Mouse (Mus musculus) ovary, postnatal 10 days (tissue): ENCODE results near the gene Sfxn3.

Experiments used
- DNase-seq: peaks from one replicate; pipeline ENCODE4 v3.0.0; 2022; ENCODE audit warnings: low spot score

The Sfxn3 gene

DNA sequence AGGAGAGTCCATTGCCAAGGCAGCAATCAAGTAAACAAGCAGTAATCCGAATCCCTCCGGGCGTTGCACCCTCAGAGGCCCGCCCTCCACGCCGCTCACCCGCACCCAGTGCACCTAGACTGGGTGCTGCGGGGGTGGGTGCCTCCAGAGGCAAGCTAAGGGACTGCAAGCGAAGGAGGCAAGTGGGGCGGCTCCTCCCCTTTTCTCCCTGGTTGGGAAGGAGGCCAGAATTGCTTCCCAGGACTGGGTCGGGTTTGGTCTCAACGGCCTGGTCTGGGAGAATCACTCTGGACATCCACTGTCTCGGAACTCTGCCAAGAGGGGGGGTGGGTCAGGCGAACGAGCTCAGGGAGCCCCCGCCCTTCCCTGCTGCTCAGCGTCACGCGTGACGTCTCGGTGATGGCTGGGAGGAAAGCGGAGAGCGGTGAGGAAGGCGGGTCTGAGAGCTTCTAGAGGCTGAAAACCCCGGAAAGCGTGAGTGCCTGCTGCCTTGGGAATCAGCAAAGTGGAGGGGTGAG lies at the start of gene Sfxn3:
Gene Sfxn3 (plus strand): TSS at position 87 of the 518 bp plus-strand sequence.
- DNase-seq, result peak; percentile 87

DNA sequence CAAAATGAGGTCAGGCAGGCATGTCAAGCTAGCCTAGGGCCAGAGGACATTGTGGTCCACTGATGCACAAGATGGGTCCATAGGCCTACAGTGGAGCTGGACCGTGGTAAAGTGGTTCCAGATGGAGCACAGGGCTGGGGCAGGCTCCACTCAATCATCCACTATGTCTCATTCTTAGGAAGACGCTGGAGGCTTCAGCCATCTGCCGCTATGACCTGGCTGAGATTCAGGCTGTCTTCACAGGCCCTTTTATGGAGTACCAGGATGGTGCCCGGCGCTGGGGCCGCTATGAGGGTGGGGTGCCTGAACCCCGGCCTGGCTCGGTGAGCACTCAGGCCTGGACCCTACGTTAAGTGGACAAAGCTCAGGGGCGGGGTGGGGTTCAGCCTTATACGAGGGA lies 49.5 kb upstream of the Sfxn3 start:
- DNase-seq, result no peak

DNA sequence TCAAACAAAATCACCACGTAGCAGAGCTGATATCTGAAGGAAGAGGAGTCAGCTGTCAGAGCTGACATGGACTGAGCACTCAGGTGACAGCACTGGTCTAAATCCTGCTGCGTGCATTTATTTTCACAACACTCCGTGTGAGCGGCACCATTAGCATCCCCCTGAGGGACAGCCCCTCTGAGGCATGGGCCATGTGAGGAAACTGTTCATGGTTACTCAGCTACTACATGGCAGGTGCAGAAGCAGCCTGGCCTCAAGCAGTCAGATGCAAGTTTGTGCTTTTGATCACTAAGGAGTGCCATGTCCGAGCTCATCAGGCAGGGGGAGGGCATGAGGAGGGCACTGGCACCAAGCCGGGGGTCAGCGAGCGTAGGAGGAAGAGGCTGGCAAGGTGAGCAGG lies 47.7 kb upstream of the Sfxn3 start:
- no peak for DNase-seq

DNA sequence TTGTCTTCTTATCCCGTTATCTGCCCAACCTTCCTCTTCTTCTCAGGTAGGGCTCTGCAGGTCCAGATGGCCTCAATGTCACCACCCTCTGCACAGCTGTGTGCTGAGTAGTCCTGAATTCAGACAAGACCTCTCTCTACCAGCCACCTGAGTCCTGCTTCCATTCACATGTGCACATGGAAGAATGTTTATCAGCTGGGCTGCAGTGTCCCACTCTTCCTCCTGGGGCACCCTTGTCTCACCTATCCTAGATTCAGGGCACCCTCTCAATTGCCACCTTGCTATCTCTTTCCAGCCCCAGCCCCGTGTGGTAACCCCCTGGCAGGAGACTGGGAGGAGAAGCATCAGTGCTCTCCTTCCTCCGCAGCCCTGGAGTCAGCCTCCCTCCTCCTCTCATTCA lies 45.0 kb upstream of the Sfxn3 start:
- no peak for DNase-seq

DNA sequence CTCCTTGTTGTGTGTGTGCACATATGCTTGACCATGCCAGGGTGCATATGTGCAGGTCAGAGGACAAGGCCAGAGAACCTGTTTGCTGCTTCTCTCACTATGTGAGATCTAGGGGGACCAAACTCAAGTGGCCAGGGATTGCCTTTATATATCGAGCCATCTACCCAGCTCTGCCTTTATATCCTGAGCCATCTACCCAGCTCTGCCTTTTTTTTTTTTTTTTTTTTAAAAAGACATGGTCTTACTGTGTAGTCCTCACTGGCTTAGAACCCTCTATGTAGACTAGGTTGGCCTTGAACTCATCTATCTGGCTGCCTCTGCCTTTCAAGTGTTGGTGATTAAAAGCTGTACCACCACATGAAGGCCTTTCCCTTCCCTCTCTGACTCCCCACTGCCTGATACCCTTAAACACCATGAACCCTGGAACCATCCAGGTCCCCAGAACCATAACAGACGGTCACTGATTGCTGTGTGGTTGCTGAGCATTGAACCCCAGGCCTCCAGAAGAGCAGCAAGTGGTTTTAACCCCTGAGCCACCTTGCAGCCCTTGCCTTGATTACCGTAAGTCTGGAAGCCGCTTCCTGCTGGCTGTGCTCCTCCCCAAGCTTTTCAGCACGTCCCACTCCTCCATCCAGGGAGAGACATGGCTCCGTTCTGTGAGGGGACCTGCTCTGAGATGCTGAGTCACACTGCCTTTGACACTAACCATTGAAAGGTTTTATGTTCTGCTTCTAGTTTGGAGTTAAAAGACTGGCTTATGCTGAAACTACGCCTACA lies 43.4 kb upstream of the Sfxn3 start:
- DNase-seq, result no peak

DNA sequence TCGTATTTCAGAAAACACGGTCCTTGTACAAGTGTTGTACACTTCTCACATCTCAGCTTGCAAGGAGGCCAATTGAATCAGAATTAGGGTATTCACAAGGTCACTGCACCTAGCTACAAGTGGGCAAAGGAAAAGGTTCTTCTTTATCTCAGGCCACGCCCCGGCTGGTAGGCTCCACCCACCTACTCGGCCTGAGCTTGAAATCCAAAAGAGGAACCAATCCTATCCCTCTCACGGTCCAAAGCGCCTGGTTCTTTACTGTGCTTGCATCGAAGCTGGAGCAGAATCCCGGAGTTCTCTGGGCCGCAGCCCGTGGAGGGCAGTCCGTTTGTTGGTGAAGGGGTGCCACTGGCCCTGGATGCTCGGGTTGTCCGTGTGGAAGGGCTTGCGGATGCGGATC lies 41.9 kb upstream of the Sfxn3 start, which contains the start of gene Twnk:
Gene Twnk (plus strand): TSS at position 220 of the 400 bp plus-strand sequence.
- no peak for DNase-seq

DNA sequence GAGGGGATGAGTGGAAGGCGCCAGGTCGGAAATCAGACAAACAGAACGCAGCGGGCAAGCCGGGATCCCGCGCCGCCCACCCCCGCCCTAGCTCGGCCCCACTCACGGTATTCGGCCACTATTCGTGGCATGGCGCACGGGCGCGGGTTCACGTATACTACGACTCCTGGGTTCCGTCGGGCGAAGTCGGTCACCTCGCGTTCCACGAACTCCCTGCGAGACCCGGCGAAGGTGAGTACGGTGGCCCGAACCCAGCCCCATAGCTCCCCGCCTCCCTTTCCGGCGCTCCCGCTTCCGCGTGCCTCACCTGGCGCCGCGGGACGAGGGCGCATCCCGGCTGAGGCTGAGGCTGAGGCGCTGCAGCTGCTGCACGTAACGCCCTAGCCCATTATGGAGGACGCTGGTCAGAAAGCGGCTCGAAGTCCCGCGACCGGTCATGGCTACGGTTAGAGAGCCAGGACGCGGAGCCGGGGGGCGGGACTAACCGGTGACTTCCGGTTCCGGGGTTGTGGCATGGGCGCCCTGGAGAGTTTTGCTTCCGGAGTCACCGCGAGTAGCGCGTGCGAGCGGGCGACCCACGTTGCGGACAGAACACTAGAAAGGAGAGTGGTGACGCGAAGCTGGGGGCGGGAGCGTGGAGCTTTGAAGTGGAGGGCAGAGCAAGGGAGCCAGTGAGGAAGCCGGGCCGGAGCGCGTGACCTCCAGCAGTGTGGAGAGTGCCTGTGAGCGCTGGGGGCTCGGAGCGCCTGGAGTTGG lies 41.2 kb upstream of the Sfxn3 start, which contains the start of gene Mrpl43:
Gene Mrpl43 (minus strand): TSS at position 486 of the 756 bp plus-strand sequence.
- peak; percentile 91 for DNase-seq

DNA sequence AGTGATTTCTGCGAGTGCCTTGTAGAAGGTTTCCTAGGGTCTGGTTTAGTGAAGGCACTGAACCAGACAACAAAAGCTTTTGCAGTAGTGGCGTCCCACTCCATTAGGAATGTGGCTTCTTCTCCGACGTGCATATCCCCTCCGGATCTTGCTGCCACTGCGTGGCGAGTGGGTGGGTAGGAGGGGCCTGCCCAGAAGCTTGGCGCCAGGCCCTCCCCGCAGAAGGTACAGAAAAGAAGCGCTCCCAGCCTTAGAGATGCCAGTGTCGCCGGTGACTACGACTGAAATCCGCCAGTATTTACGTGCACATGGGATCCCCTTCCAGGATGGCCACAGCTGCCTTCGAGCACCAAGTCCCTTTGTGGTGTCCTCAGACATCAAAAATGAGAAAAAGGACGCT lies 40.3 kb upstream of the Sfxn3 start:
- DNase-seq, result no peak

DNA sequence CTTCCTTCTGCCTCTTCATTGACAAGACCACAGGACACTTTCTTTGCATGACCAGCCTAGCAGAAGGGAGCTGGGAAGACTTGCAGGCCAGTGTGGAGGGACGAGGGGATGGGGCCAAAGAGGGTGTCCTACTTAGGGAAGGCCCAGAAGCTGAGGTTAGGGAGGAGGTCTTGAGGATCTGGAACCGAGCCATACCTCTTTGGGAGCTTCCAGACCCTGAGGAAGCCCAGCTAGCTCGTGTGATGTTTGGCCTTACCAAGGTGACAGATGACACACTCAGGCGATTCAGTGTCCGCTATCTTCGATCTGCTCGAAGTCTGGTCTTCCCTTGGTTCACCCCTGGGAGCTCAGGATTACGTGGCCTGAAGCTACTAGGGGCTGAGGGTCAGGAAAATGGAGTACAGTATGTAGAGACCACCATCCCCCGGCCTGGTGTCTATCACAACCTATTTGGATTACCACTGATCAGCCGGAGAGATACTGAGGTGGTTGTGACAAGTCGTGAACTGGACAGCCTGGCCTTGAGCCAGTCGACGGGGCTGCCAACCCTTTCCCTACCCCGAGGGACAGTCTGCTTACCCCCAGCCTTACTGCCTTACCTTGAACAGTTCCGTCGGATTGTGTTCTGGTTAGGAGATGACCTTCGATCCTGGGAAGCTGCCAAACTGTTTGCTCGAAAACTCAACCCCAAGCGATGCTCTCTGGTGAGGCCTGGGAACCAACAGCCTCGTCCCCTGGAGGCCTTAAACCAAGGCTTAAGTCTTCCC lies 39.7 kb upstream of the Sfxn3 start:
- no peak for DNase-seq

DNA sequence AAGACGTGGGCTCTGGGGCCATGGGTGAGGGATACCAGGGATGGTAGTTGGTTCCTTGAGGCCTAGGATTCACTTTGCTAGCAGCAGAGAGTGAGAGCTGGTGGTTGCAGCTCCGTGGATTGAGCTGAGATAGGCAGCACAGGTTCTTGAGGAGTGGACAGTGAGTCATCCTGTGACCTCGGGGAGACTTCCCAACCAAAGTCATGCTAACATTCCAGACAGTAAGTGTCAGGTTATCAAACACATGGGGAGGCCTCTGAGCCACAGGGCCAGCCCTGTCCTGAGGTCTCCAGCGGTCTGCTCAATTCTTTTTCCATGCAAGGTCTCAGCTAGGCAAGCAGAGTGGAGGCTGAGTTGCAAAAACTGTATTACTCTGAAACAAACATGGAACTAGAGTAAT lies 36.7 kb upstream of the Sfxn3 start:
- DNase-seq, result no peak

DNA sequence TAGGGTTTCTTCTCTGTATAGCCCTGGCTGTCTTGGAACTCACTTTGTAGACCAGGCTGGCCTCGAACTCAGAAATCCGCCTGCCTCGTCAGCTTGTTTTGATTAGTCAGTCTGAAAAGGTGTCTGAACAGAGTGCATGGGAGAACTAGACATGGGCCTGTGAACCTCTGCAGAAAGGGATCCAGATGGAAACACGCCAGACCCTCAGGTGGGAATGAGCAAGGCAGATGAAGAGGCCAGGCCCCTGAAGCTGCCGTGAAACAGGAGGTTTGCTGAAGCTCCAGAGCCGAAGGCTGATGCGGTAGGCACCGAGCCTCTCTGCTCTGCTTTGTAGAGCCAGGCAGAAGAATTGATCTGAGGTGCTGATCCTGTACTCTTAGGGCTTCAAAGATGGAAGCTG lies 35.1 kb upstream of the Sfxn3 start:
- no peak for DNase-seq

DNA sequence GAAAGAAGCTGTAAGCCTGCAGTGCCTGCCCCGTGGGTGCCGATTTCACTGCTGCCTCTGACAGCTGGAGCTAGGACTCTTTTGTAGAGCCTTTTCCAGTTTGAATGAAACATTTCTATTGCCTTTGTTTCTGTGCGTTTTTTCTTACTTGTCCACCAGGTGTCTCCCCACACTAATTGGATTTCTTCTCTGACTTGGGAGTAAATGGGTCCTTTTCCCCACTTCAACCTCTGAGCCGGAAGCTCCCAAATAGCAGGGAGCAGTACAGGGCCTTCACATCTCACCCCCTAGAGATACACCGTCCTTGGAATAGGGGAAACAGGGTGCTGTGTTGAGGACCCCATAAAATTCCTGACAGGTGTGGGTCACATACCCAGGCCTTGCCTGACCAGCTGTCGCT lies 34.7 kb upstream of the Sfxn3 start:
- DNase-seq, result no peak

DNA sequence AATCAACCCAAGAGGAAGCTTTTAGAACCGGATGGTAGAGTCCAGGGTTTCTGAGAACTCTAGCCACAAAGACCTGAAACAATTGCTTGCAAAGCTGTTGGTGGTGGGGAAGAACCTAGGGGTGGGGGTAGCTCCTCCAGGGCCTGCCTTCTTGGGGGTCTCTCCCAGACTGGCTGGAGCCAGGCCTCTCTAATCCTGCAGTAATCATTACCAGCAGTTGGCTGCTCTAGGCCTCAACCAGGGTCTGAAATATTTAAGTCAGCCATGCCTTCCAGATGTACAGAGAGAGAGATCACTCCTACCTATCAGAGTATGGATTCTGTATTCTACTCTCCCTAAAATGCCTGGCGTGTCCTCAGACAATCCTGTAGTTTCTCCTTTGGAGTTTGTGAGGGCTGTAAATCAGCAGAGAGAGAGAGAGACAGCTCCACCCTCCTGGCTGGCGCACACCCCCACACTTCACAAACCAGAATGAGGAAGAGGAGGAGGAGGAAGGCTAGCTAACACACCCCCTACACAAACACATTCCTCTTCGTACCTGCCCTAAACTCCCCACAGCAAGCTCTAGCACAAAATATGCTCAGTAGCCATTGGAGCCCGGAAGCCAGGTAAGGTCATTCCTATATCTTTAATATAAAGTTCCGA lies 33.6 kb upstream of the Sfxn3 start:
- DNase-seq, result no peak

DNA sequence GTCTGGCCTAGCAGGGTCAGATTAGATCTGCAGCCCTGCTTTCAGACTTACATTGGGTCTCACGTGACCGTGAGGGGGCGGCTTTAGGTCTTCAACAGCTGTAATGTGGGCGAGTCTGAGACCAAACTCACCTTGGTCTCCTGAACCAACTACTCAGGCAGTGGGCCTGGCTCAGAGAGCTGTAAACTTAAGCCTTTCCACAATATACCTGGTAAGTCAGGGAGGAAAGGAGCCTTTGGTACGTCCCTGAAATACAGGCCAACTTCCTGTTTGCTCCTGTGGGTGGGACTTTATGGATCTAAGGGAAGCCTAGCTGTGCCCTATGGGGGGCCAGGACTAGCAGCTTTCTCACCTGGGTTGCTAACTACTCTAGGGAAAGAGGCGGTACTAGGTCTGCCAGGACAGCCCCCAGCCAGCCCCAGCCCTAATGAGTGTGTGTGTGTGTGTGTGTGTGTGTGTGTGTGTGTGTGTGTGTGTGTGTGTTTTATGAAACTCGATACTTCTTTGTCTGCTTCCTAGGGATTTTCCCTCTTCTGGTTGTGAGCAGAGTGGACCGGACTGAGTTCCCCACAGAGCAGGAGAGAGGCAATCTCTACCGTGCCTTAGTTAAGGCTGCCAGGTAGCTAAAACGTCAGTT lies 32.9 kb upstream of the Sfxn3 start, which contains the start of gene Lzts2:
Gene Lzts2 (plus strand): TSS at position 80 of the 637 bp plus-strand sequence.
- no peak for DNase-seq

DNA sequence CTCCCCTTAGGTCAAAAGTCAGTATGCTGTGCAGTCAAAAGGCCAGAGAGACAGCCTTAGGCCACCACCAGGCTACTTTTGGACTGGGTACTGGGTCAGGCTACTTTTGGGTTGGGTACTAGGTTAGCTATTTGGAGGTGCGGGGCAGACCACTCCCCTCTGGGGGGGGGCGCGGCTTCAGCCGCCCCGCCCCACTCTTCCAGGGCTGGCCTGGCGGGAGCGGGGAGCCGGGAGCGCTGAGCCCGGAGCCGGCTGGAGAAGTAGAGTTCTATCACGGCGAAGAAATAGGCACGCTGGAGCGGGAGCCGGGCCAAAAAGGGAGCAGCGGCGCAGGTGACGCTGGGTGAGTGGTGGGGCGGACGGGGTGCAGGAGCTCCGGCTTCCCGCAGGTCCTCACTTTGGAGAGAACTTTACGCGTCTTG lies 32.3 kb upstream of the Sfxn3 start:
- DNase-seq, result no peak

DNA sequence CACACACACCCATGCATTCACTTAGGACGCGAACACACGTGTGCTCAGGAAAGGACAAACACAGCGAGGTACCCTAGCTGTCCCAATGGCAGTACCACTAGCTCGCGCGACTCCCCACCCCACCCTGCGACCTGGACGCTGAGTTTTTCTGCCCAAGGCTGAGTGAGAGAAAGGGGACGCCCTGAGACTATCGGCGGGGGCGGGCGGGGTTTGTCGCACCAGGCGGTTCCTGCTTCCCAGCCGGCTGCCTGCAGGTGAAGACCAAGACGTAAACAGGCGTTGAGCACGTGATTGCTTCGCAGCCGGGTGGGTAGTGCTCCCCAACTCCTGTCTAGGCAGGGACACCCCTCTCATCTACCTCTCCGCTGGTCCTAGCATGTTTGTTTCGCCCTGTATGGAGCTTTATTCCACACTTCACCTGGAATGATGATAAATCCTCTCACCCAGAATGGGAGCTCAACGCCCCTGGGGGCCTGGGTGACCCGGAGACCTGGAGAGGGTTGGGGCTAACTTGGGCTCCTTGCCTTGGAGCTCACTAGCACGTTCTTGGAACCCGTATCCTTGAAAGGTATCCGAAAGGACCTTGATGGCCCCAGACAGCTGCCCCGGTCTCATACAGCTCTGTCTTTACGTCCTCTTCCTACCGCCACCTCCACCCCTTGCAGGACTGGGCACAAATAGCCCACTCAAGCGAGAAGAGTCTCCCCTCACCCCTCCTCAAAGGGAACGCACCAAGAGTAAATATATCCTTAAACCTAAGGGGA lies 31.6 kb upstream of the Sfxn3 start:
- no peak for DNase-seq

DNA sequence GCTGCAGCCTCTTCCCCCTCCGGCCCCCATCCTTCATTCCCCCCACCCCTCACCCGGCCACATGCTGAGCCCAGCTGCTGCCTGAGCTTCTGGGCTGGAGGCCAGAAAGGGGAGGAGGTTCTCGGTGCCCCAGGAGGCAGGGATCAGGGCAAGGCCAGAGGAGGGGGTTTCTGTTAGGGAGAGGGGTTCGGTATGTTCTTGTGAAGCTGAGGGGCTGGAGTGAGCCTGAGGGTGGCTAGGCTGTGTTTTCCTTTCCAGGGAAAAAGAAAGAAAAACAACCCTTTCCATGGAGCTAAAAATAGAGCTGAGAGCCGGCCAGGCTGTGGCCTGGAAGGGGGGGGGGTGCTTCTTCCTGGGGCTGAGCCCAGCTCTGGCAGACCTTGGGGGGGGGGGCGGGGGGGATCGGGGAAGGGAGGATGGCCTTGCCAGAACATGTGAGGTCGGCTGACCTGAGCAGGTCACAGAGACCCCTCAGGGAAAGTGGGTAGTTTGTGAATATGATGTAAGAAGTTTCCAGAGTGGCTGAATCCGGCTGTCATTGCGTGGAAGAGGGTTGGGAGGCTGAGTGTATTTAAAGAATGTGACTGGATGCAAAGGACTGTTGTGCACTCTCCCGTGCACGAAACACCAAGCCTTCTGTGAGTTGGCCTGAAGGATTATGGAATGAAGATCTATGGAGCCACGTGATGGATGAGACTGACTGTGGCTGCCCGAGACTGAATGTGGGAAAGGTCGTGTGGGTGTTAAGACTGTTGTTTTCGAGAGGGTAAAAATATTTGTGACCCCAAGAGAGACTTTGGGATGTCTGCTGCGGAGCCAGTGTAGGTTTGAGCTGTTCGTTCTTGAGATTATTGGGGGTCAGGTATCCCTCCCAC lies 30.7 kb upstream of the Sfxn3 start:
- peak; percentile 63 for DNase-seq

DNA sequence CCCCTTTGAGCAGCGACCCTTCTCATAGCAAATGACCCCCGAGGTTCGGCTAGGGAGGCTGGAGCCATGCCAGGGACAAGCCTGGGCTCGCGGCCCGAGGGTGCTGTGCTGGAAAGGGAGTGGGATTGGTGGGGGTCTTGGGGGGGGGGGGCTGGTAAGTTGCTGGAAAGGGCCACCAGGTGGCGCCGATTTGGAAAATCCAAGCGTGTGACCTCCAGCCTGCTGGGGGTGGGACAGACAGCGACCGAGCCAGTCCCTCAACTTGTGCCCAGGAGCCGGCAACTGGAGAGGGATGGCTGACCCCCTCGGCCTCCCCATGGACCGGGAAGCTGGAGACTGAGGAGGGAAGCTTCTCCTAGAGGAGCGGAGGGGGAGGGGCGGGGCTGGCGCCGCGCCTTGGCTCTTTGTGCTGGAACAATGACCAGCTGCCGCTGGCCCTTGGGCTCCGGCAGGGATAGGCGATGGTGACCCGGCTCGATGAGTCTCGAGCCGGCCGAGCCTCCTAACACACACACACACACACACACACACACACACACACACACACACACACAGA lies 30.0 kb upstream of the Sfxn3 start:
- peak; percentile 84 for DNase-seq

DNA sequence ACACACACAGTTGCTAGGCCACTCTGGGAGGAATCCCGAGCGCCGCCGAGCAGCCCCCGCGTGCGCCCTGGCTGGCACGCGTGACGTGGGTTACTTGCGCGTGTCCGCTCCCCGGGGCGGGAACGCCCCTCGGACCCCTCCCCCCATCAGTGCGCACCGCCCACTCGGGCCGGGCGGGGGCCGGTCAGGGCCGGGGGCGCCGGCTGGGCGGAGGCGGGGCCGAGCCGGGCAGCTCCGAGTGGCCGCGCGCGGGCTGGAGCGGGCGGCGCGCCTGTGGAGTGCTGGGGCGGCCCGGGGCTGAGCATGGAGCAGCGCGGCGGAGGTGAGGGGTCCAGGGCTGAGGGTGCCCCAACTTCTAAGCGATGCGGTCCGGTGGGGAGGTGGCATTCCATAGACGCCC lies 29.4 kb upstream of the Sfxn3 start:
- peak; percentile 84 for DNase-seq
